Mouse (Mus musculus) liver, embryonic 15.5 days (tissue): ENCODE results near the gene Tnmd. TPM values are rescaled to one million over a fixed set of nuclear protein-coding genes. Genes with fewer than 3 reads are reported as not detected.

Experiments used
- polyA plus RNA-seq: library from polyadenylated mRNA; unstranded; fragments of >200 nt; fragmentation: Nextera tagmentation; extraction: Ambion mirVana; gene quantifications from 2 replicates; pipeline ENCODE4 v1.2.1, GENCODE M21; 2015

Gene Tnmd
- polyA plus RNA-seq, 1 experiment from 2014 or later = 2.1 TPM

Other genes starting within 250 kb of the Tnmd start
- 0.44 and 0.46 TPM in 2 replicates for gene Pcdh19, start 162.0 kb upstream of the Tnmd start, polyA plus RNA-seq
- 9.9 and 10.4 TPM in 2 replicates for gene Tspan6, start 47.4 kb downstream of the Tnmd start, polyA plus RNA-seq
- 0.44 and 0.48 TPM in 2 replicates for gene Srpx2, start 57.4 kb downstream of the Tnmd start, polyA plus RNA-seq
- gene Sytl4, start 130.8 kb downstream of the Tnmd start, polyA plus RNA-seq = 0.97 and 1.1 TPM in 2 replicates
- gene Cstf2, start 208.2 kb downstream of the Tnmd start, polyA plus RNA-seq = 18.8 and 19.8 TPM in 2 replicates